Mouse (Mus musculus): ENCODE data around the gene Nr1i2. TPM values are rescaled to one million over a fixed set of nuclear protein-coding genes. Genes with fewer than 3 reads are reported as not detected.

The Nr1i2 gene
- polyA plus RNA-seq, 1 experiment from 2014 or later = 0.13 TPM

GRCm38 (mm10) chr16:38205272-38205671, 89.4 kb downstream of the Nr1i2 start:
- H3K36me3 ChIP-seq (ENCODE audit: control insufficient read depth, insufficient read depth, low read length) = peaks cover 3% of the 10 kb centered on the region; the same call in 1 of the 2 replicates
- no peak overlapping the region for H3K27ac ChIP-seq (ENCODE audit: low read depth, low read length)
- no peaks in the 10 kb centered on the region for H3K9me3 ChIP-seq (replicated peaks; ENCODE audit: control insufficient read depth, low read length)
- no peak overlapping the region for H3K9ac ChIP-seq (ENCODE audit: low read depth, low read length)
- no peaks in the 10 kb centered on the region for H3K27me3 ChIP-seq (ENCODE audit: control insufficient read depth, insufficient read depth, low read length)
- no peak overlapping the region for H3K4me3 ChIP-seq (ENCODE audit: low read depth, low read length)
- ATAC-seq (replicated peaks; ENCODE audit: insufficient number of reproducible peaks, low FRiP score, low TSS enrichment) = no peak
- 88% methylated on average over 7 of the region's 7 CpGs for WGBS (ENCODE audit: insufficient replicate concordance)
- no peak overlapping the region for H3K4me2 ChIP-seq
- H3K4me1 ChIP-seq (ENCODE audit: control insufficient read depth, insufficient read depth, low read length) = no peaks in the 10 kb centered on the region

Other genes starting within 250 kb of the Nr1i2 start
- 41.2 and 57.5 TPM in 2 replicates for gene Gsk3b, start 205.8 kb downstream of the Nr1i2 start, polyA plus RNA-seq (2014; fragmentation: Nextera tagmentation; extraction: Ambion mirVana)
- 0.21 TPM in 1 of 2 replicates, not detected in the other for gene Maats1, start 47.3 kb upstream of the Nr1i2 start, polyA plus RNA-seq (2014; fragmentation: Nextera tagmentation; extraction: Ambion mirVana)
- gene Cox17, start 52.2 kb upstream of the Nr1i2 start, polyA plus RNA-seq (2014; fragmentation: Nextera tagmentation; extraction: Ambion mirVana) = 289 and 314 TPM in 2 replicates
- 2.4 and 3.4 TPM in 2 replicates for gene Gm21987, start 52.2 kb upstream of the Nr1i2 start, polyA plus RNA-seq (2014; fragmentation: Nextera tagmentation; extraction: Ambion mirVana)
- gene Popdc2, start 67.4 kb upstream of the Nr1i2 start, polyA plus RNA-seq (2014; fragmentation: Nextera tagmentation; extraction: Ambion mirVana) = 292 and 312 TPM in 2 replicates
- gene Pla1a, start 138.3 kb upstream of the Nr1i2 start, polyA plus RNA-seq (2014; fragmentation: Nextera tagmentation; extraction: Ambion mirVana) = 0.25 and 0.43 TPM in 2 replicates
- 99.7 and 101 TPM in 2 replicates for gene Adprh, start 157.9 kb upstream of the Nr1i2 start, polyA plus RNA-seq (2014; fragmentation: Nextera tagmentation; extraction: Ambion mirVana)
- 0.66 and 0.80 TPM in 2 replicates for gene Cd80, start 160.7 kb upstream of the Nr1i2 start, polyA plus RNA-seq (2014; fragmentation: Nextera tagmentation; extraction: Ambion mirVana)
- gene Timmdc1, start 227.8 kb upstream of the Nr1i2 start, polyA plus RNA-seq (2014; fragmentation: Nextera tagmentation; extraction: Ambion mirVana) = 33.3 and 33.6 TPM in 2 replicates

All from heart, embryonic 11.5 days (tissue).